Mouse (Mus musculus) myocyte (in vitro differentiated cells): ENCODE data around the gene Tnrc6c. TPM values are rescaled to one million over a fixed set of nuclear protein-coding genes. Genes with fewer than 3 reads are reported as not detected.
A peak's percentile ranks its signal among the peaks of the same experiment; 100 is the strongest.

ENCODE experiments used
- H3K27me3 ChIP-seq: one replicate; pipeline ENCODE4 v1.6.1; 2011; ENCODE audit not compliant: control insufficient read depth, insufficient read depth, insufficient read length
- H3K36me3 ChIP-seq: one replicate; pipeline ENCODE4 v1.6.1; 2011; ENCODE audit not compliant: control insufficient read depth, insufficient read depth
- H3K4me2 ChIP-seq: one replicate; pipeline ENCODE4 v1.6.1; 2011; ENCODE audit warnings: low read depth, control low read depth
- H3K4me3 ChIP-seq: one replicate; pipeline ENCODE4 v1.5.1; 2011; ENCODE audit warnings: mild to moderate bottlenecking, control low read depth, moderate library complexity
- H3K79me2 ChIP-seq: one replicate; pipeline ENCODE4 v1.6.1; 2011; ENCODE audit not compliant: control insufficient read depth, insufficient read depth
- H3ac ChIP-seq: one replicate; pipeline ENCODE4 v1.6.1; 2011; ENCODE audit not compliant: control insufficient read depth, insufficient read length
- CEBPB ChIP-seq: IDR thresholded peaks from 2 replicates; pipeline ENCODE4 v1.6.1; 2011; ENCODE audit warnings: mild to moderate bottlenecking, moderate library complexity; ENCODE audit not compliant: poor library complexity, insufficient read depth, severe bottlenecking
- E2F4 ChIP-seq: IDR thresholded peaks from one replicate; pipeline ENCODE4 v1.6.1; 2011; ENCODE audit warnings: mild to moderate bottlenecking, control low read depth, moderate library complexity; ENCODE audit not compliant: insufficient read depth
- MAX ChIP-seq: IDR thresholded peaks from one replicate; pipeline ENCODE4 v1.6.1; 2011; ENCODE audit warnings: low read depth, mild to moderate bottlenecking, control low read depth
- MYOD1 ChIP-seq, 3 experiments: IDR thresholded peaks; one replicate each; pipeline ENCODE4 v1.6.1; 2011; ENCODE audit warnings: control low read depth in 2 of 3, low read depth in 2 of 3, mild to moderate bottlenecking in 2 of 3, moderate library complexity in 1 of 3; ENCODE audit not compliant: insufficient read length in 2 of 3, control insufficient read depth in 1 of 3
- MYOG ChIP-seq, 3 experiments: IDR thresholded peaks; one replicate each; pipeline ENCODE4 v1.6.1; 2011; ENCODE audit warnings: control low read depth in 2 of 3, low read depth in 2 of 3, mild to moderate bottlenecking in 2 of 3; ENCODE audit not compliant: insufficient read length in 2 of 3, control insufficient read depth in 1 of 3, insufficient read depth in 1 of 3
- POLR2A ChIP-seq: IDR thresholded peaks from one replicate; pipeline ENCODE4 v1.6.1; 2011; ENCODE audit warnings: low read depth, mild to moderate bottlenecking, control low read depth, moderate library complexity; ENCODE audit not compliant: insufficient read length
- POLR2AphosphoS2 ChIP-seq: IDR thresholded peaks from one replicate; pipeline ENCODE4 v1.6.1; 2011; ENCODE audit warnings: low read depth, control low read depth; ENCODE audit not compliant: insufficient read length
- REST ChIP-seq: IDR thresholded peaks from one replicate; pipeline ENCODE4 v1.6.1; 2011; ENCODE audit warnings: mild to moderate bottlenecking, control low read depth, moderate library complexity; ENCODE audit not compliant: insufficient read depth, insufficient read length
- SRF ChIP-seq: IDR thresholded peaks from one replicate; pipeline ENCODE4 v1.6.1; 2011; ENCODE audit warnings: low read depth; ENCODE audit not compliant: control insufficient read depth, insufficient read length
- TCF12 ChIP-seq: IDR thresholded peaks from one replicate; pipeline ENCODE4 v1.6.1; 2011; ENCODE audit warnings: mild to moderate bottlenecking, control low read depth; ENCODE audit not compliant: poor library complexity, insufficient read depth, severe bottlenecking
- TCF3 ChIP-seq: IDR thresholded peaks from one replicate; pipeline ENCODE4 v1.6.1; 2011; ENCODE audit warnings: low read depth, control low read depth; ENCODE audit not compliant: insufficient read length
- USF1 ChIP-seq: IDR thresholded peaks from one replicate; pipeline ENCODE4 v1.6.1; 2011; ENCODE audit warnings: low read depth, mild to moderate bottlenecking, control low read depth, moderate library complexity
- polyA plus RNA-seq: library from polyadenylated mRNA; unstranded; fragments of >200 nt; fragmentation: generic; extraction: Trizol; gene quantifications from one replicate; pipeline ENCODE4 v1.2.1, GENCODE M21; 2012; ENCODE audit warnings: missing spikeins

Gene Tnrc6c
- polyA plus RNA-seq, 1 experiment = 7.4 TPM

DNA sequence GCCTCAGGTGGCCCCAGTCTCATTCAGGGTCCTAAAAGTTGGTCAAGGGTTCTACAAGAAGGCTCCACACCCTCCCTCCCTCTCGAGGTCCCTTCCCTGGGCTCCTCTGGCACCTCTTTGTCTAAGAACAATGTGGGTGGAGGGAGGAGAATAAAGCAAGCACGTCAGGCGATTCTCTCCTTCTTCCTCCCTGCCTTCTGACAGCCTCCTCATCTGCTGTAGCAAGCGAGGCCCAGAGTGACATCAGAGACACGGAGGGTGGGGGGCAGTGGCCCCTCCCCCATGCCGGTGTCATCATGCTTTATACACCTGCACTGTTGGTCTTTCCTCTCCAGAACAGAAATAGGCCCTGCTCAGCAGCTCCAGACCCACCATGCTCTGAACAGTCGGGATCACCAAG is 45.1 kb upstream of the Tnrc6c start:
- TF ChIP-seq POLR2AphosphoS2 (no peak), USF1 (no peak), SRF (no peak), MYOG (IDR thresholded peaks at IDR 0.05; ENCODE audit: control insufficient read depth in 1 of 3, insufficient read depth in 1 of 3, insufficient read length in 2 of 3, low read depth in 2 of 3) (no peak), MYOD1 (IDR thresholded peaks at IDR 0.05; ENCODE audit: control insufficient read depth in 1 of 3, insufficient read length in 2 of 3, low read depth in 2 of 3) (no peak), POLR2A (no peak), CEBPB (no peak), E2F4 (no peak), TCF12 (no peak), REST (no peak), TCF3 (no peak), MAX (no peak)
- Histone ChIP-seq H3K27me3 (no peaks in the 10 kb centered on the region), H3K4me2 (no peak overlapping the region), H3ac (no peak overlapping the region), H3K79me2 (no peaks in the 10 kb centered on the region), H3K36me3 (no peaks in the 10 kb centered on the region), H3K4me3 (no peak overlapping the region)

DNA sequence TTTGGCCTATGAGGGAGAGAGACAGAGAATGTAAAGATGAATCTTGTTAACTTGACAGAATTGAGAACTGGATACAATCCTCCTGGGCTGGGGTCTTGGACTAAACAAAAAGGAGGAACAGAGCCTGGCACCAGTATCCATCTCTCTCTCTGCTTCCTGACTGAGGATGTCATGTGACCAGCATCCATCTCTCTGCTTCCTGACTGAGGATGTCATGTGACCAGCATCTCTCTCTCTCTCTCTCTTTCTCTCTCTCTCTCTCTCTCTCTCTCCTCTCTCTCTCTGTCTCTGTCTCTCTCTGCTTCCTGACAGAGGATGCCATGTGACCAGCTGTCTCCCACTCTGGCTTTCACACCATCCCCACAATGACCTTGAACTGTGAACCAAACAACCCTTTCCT is 43.5 kb upstream of the Tnrc6c start:
- Histone ChIP-seq H3K36me3 (no peaks in the 10 kb centered on the region), H3K79me2 (no peaks in the 10 kb centered on the region), H3K4me2 (peak overlapping the region; percentile 73), H3K4me3 (peak overlapping the region; percentile 4), H3K27me3 (peaks cover 12% of the 10 kb centered on the region), H3ac (no peak overlapping the region)
- no peak for TF ChIP-seq POLR2A
- no peak for TF ChIP-seq REST
- TF ChIP-seq TCF3 = no peak
- TF ChIP-seq MYOD1 (IDR thresholded peaks at IDR 0.05; ENCODE audit: control insufficient read depth in 1 of 3, insufficient read length in 2 of 3, low read depth in 2 of 3) = no peak
- TF ChIP-seq E2F4 = no peak
- no peak for TF ChIP-seq TCF12
- TF ChIP-seq USF1 = no peak
- no peak for TF ChIP-seq MAX
- no peak for TF ChIP-seq SRF
- no peak for TF ChIP-seq POLR2AphosphoS2
- TF ChIP-seq MYOG (IDR thresholded peaks at IDR 0.05; ENCODE audit: control insufficient read depth in 1 of 3, insufficient read depth in 1 of 3, insufficient read length in 2 of 3, low read depth in 2 of 3) = no peak
- no peak for TF ChIP-seq CEBPB

DNA sequence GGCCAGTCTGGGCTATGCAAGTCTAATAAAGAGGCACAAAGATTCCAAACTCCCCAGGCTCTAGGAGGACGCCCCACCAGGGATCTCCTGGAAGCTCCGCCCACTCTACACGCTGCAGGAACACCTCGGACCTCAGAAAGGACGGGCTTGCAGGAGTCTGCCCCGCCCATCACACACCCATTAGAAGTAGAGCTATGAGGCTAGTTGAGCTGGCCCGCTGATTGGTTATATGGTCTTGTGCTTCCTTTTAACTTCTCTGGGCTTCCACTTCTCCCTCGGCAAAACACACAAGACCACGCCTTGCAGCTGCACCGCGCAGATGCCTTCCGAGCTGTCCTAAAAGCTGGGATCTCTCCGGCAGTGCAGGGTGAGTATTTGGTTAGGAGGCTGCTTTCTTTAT is 43.0 kb upstream of the Tnrc6c start:
- TF ChIP-seq TCF12 (no peak), CEBPB (no peak), REST (no peak), USF1 (no peak), POLR2A (no peak), MAX (no peak), TCF3 (no peak), MYOG (IDR thresholded peaks at IDR 0.05; ENCODE audit: control insufficient read depth in 1 of 3, insufficient read depth in 1 of 3, insufficient read length in 2 of 3, low read depth in 2 of 3) (no peak), E2F4 (no peak), SRF (no peak)
- Histone ChIP-seq H3K4me2 (peak overlapping the region; percentile 73), H3ac (no peak overlapping the region), H3K4me3 (peak overlapping the region; percentile 4), H3K79me2 (no peaks in the 10 kb centered on the region), H3K36me3 (no peaks in the 10 kb centered on the region), H3K27me3 (peaks cover 15% of the 10 kb centered on the region)

DNA sequence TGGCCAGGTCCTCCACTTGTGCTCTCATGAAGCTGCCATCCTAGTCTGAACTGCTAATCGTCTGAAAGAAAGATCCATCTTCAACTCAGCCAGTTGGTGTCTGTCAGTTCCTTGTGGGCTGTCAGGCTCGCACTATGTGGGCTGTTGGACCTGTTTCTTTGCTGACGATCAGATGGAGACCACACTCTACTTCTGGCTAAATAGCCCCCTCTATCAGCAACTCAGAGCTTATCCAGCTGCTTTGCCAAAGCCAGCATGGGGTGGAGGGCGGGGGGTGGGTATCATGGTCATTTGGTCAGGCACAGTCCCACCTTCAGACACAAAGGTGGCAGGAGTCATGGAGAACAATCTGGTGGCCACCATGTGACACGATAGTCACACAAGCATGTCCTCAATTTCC is 42.2 kb upstream of the Tnrc6c start:
- peak overlapping the region; percentile 4 for H3K4me3 ChIP-seq
- peaks cover 23% of the 10 kb centered on the region for H3K27me3 ChIP-seq
- H3K36me3 ChIP-seq = no peaks in the 10 kb centered on the region
- H3K79me2 ChIP-seq = no peaks in the 10 kb centered on the region
- peak overlapping the region; percentile 73 for H3K4me2 ChIP-seq
- H3ac ChIP-seq = no peak overlapping the region
- TF ChIP-seq USF1 (no peak), POLR2A (no peak), POLR2AphosphoS2 (no peak), SRF (no peak), MAX (no peak), REST (no peak), E2F4 (no peak), CEBPB (no peak), TCF12 (no peak), TCF3 (no peak), MYOD1 (IDR thresholded peaks at IDR 0.05; ENCODE audit: control insufficient read depth in 1 of 3, insufficient read length in 2 of 3, low read depth in 2 of 3) (no peak), MYOG (IDR thresholded peaks at IDR 0.05; ENCODE audit: control insufficient read depth in 1 of 3, insufficient read depth in 1 of 3, insufficient read length in 2 of 3, low read depth in 2 of 3) (no peak)

DNA sequence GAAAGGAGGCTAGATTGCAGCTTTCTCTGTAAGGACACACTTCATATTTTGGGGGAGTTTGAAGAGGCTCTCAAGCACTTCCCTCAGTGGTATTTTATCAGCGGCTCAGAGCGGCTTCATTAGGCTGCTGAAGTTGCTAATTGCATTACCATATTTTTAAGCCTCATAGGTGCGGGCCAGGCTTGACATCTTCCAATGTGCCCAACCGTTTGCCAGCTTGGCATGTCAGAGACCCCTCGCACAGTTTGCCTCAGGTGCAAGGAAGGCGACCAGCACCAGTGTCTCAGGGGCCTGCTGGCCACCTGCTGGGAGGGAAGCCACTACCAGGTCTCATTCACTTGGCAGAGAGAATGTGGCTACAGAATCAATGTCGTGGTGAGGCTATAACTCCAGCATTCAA is 41.2 kb upstream of the Tnrc6c start:
- TF ChIP-seq USF1 (no peak), MYOG (IDR thresholded peaks at IDR 0.05; ENCODE audit: control insufficient read depth in 1 of 3, insufficient read depth in 1 of 3, insufficient read length in 2 of 3, low read depth in 2 of 3) (no peak), MAX (no peak), CEBPB (no peak), E2F4 (no peak), SRF (no peak), MYOD1 (IDR thresholded peaks at IDR 0.05; ENCODE audit: control insufficient read depth in 1 of 3, insufficient read length in 2 of 3, low read depth in 2 of 3) (no peak), TCF12 (no peak), POLR2A (no peak), REST (no peak), POLR2AphosphoS2 (no peak), TCF3 (no peak)
- Histone ChIP-seq H3K4me2 (no peak overlapping the region), H3K27me3 (peaks cover 25% of the 10 kb centered on the region), H3K4me3 (no peak overlapping the region), H3K36me3 (no peaks in the 10 kb centered on the region), H3ac (no peak overlapping the region), H3K79me2 (no peaks in the 10 kb centered on the region)
